Comparison of ENCODE assay signal across 10 mouse cellular contexts in the genomic region with DNA sequence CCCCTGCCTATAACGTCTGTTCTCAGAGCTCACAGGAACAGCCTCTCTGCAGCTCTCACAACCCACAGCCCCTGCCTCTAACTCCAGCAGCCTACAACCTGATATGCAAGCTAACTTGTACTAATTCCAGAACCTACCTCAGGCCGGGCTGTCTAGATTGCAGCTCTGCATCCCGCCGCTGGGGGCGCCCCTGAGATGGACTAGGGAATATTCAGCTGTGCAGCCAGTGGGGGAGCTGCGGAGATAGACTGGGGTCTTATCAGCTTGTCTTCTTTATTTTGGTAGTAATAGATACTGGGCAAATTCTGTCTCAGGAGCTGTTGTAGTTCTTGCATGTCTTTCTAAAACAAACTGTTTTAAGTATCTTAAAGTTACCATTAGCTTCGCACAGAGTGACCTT.
DNase-seq lines count a peak whose midpoint lies in the region; ATAC-seq and TF ChIP-seq lines count a peak whose summit lies in the region.
"Had no signal": no experiment of that assay in that cellular context is flagged by ENCODE, and none has a peak within 500 bp of the region (broad histone marks: within the 10 kb centered on the region; RNA-seq: fewer than 3 reads in every experiment).

No protein-coding gene starts in this region.

- no peak for TF ChIP-seq EP300 in MEL (IDR thresholded peaks at IDR 0.05; ENCODE audit: low read depth in 1 of 2, low read length in 2 of 2)

- ATAC-seq in hindbrain, embryonic 13.5 days (ENCODE audit: low FRiP score) = no peak
- ATAC-seq in erythroid progenitor cell, adult 5-6 weeks (replicated peaks; ENCODE audit: low FRiP score, poor library complexity, severe bottlenecking) = 0 out of 2 replicates have a peak, but pooled peaks have one; percentile 65
- ATAC-seq in neural tube, embryonic 11.5 days (ENCODE audit: insufficient read depth, low FRiP score, low TSS enrichment) = no peak

- no peak overlapping the region for H3K9ac ChIP-seq in hindbrain, embryonic 13.5 days
- H3K9ac ChIP-seq in MEL (ENCODE audit: control insufficient read depth, low read depth, low read length, poor library complexity, severe bottlenecking) = no peak overlapping the region
- H3K9ac ChIP-seq in neural tube, embryonic 11.5 days (ENCODE audit: low read length) = no peak overlapping the region
- H3K9ac ChIP-seq: embryonic facial prominence, embryonic 12.5 days; limb, embryonic 13.5 days had no signal

- WGBS in hindbrain, embryonic 10.5 days = 38% methylated on average over 7 of the region's 7 CpGs
- 44% methylated on average over 7 of the region's 7 CpGs for WGBS in hindbrain, embryonic 13.5 days
- 40% methylated on average over 7 of the region's 7 CpGs for WGBS in neural tube, embryonic 11.5 days

- TF ChIP-seq POLR2A in MEL (IDR thresholded peaks at IDR 0.05; ENCODE audit: control insufficient read depth in 1 of 2, insufficient read depth in 1 of 2, low read depth in 1 of 2, low read length in 2 of 2, poor library complexity in 1 of 2) = no peak

- H3K79me2 ChIP-seq in MEL (ENCODE audit: control insufficient read depth, insufficient read depth, low read length, poor library complexity) = no peaks in the 10 kb centered on the region

- H3K27me3 ChIP-seq in hindbrain, embryonic 10.5 days (ENCODE audit: insufficient read depth, poor library complexity, severe bottlenecking) = no peaks in the 10 kb centered on the region
- H3K27me3 ChIP-seq in hindbrain, embryonic 13.5 days = no peaks in the 10 kb centered on the region
- no peaks in the 10 kb centered on the region for H3K27me3 ChIP-seq in MEL (ENCODE audit: control insufficient read depth in 1 of 2, insufficient read depth in 2 of 2, low read length in 2 of 2)
- no peaks in the 10 kb centered on the region for H3K27me3 ChIP-seq in neural tube, embryonic 11.5 days (ENCODE audit: control insufficient read depth, insufficient read depth, low read length)
- H3K27me3 ChIP-seq: embryonic facial prominence, embryonic 12.5 days; limb, embryonic 13.5 days had no signal

- DNase-seq in hindbrain, embryonic 10.5 days (ENCODE audit: low spot score) = peak; percentile 36
- DNase-seq in A20 (ENCODE audit: low read depth, low spot score) (peak; percentile 56), MEL (ENCODE audit: low read depth, low spot score) (peak; percentile 67)
- DNase-seq in neural tube, embryonic 11.5 days (ENCODE audit: low spot score) = peak; percentile 50
- DNase-seq in frontal cortex, postnatal 36 days (ENCODE audit: low spot score in 2 of 2) = no peak
- no peak for DNase-seq in cerebellum, adult 18-20 months

- TF ChIP-seq RAD21 in MEL (IDR thresholded peaks at IDR 0.05; ENCODE audit: low read depth, low read length) = peak; percentile 13

- no peak overlapping the region for H3K27ac ChIP-seq in hindbrain, embryonic 10.5 days
- H3K27ac ChIP-seq in hindbrain, embryonic 13.5 days = no peak overlapping the region
- H3K27ac ChIP-seq in MEL (ENCODE audit: control insufficient read depth, low read depth, low read length) = no peak overlapping the region
- no peak overlapping the region for H3K27ac ChIP-seq in neural tube, embryonic 11.5 days (ENCODE audit: low read depth, low read length)
- H3K27ac ChIP-seq: embryonic facial prominence, embryonic 12.5 days; limb, embryonic 13.5 days had no signal

- no peak overlapping the region for H3K4me3 ChIP-seq in hindbrain, embryonic 10.5 days
- no peak overlapping the region for H3K4me3 ChIP-seq in hindbrain, embryonic 13.5 days
- no peak overlapping the region for H3K4me3 ChIP-seq in MEL (ENCODE audit: control insufficient read depth in 1 of 2, insufficient read depth in 1 of 2, low read depth in 2 of 2, low read length in 2 of 2)
- H3K4me3 ChIP-seq in neural tube, embryonic 11.5 days (ENCODE audit: low read depth, low read length) = no peak overlapping the region
- H3K4me3 ChIP-seq: embryonic facial prominence, embryonic 12.5 days; limb, embryonic 13.5 days had no signal

- H3K4me1 ChIP-seq in hindbrain, embryonic 10.5 days (replicated peaks) = no peaks in the 10 kb centered on the region
- H3K4me1 ChIP-seq in hindbrain, embryonic 13.5 days (replicated peaks) = no peaks in the 10 kb centered on the region
- no peaks in the 10 kb centered on the region; a peak in 1 of 4 replicates for H3K4me1 ChIP-seq in MEL (ENCODE audit: control insufficient read depth in 1 of 2, insufficient read depth in 2 of 2, low read length in 2 of 2)
- no peaks in the 10 kb centered on the region for H3K4me1 ChIP-seq in neural tube, embryonic 11.5 days (ENCODE audit: control insufficient read depth, insufficient read depth, low read length)
- H3K4me1 ChIP-seq: embryonic facial prominence, embryonic 12.5 days; limb, embryonic 13.5 days had no signal

- no peaks in the 10 kb centered on the region for H3K36me3 ChIP-seq in hindbrain, embryonic 10.5 days
- H3K36me3 ChIP-seq in hindbrain, embryonic 13.5 days = no peaks in the 10 kb centered on the region
- H3K36me3 ChIP-seq in MEL (ENCODE audit: control insufficient read depth in 1 of 2, insufficient read depth in 2 of 2, low read length in 2 of 2) = no peaks in the 10 kb centered on the region
- H3K36me3 ChIP-seq in neural tube, embryonic 11.5 days (ENCODE audit: control insufficient read depth, insufficient read depth, low read length) = no peaks in the 10 kb centered on the region
- H3K36me3 ChIP-seq: embryonic facial prominence, embryonic 12.5 days; limb, embryonic 13.5 days had no signal

- H3K9me3 ChIP-seq in hindbrain, embryonic 10.5 days = 0 out of 2 replicates have a peak, but pooled peaks cover 3% of the 10 kb centered on the region
- H3K9me3 ChIP-seq in hindbrain, embryonic 13.5 days = no peaks in the 10 kb centered on the region
- H3K9me3 ChIP-seq in MEL (replicated peaks; ENCODE audit: insufficient read depth, low read length) = no peaks in the 10 kb centered on the region
- peaks cover 2% of the 10 kb centered on the region; the same call in 1 of the 2 replicates for H3K9me3 ChIP-seq in neural tube, embryonic 11.5 days (ENCODE audit: control insufficient read depth, low read length)
- H3K9me3 ChIP-seq: embryonic facial prominence, embryonic 12.5 days; limb, embryonic 13.5 days had no signal

- H3K4me2 ChIP-seq in hindbrain, embryonic 13.5 days = no peak overlapping the region
- H3K4me2 ChIP-seq in neural tube, embryonic 11.5 days (ENCODE audit: low read depth) = no peak overlapping the region
- H3K4me2 ChIP-seq: embryonic facial prominence, embryonic 12.5 days; limb, embryonic 13.5 days had no signal

- TF ChIP-seq CTCF in MEL (IDR thresholded peaks at IDR 0.05 in 2 of 3, conservative IDR thresholded peaks at IDR 0.05 in 1 of 3; ENCODE audit: control insufficient read depth in 1 of 3, insufficient read depth in 1 of 3, low read depth in 2 of 3, low read length in 3 of 3, poor library complexity in 1 of 3, severe bottlenecking in 1 of 3) = peak; percentile 31 to 96 (median 79); a peak in 5 of 6 replicates

TF ChIP-seq in MEL, 35 proteins besides CTCF, POLR2A, EP300 and RAD21:
- TF ChIP-seq GABPA (IDR thresholded peaks at IDR 0.05; ENCODE audit: low read depth, low read length) (no peak), ZC3H11A (IDR thresholded peaks at IDR 0.05; ENCODE audit: low read depth, low read length) (no peak), MEF2A (IDR thresholded peaks at IDR 0.05; ENCODE audit: extremely low read depth, insufficient replicate concordance, low read depth, low read length, poor library complexity, severe bottlenecking) (no peak), GATA1 (IDR thresholded peaks at IDR 0.05; ENCODE audit: low read depth, low read length) (peak; percentile 39; the same call in 1 of the 2 replicates), POLR2AphosphoS5 (IDR thresholded peaks at IDR 0.05; ENCODE audit: borderline replicate concordance, low read depth, low read length) (no peak), POLR2AphosphoS2 (IDR thresholded peaks at IDR 0.05; ENCODE audit: low read length) (no peak), USF1 (IDR thresholded peaks at IDR 0.05; ENCODE audit: low read depth, low read length) (no peak), MAX (IDR thresholded peaks at IDR 0.05; ENCODE audit: low read length) (no peak), MYB (IDR thresholded peaks at IDR 0.05; ENCODE audit: low read depth, low read length) (no peak)
TF ChIP-seq in MEL: peak in this region for 1.

Comparison
In these comparisons a context has a peak if more than half of its experiments do, and no peak if none do; other contexts are left out.
1. DNase-seq: peak in hindbrain, embryonic 10.5 days (single experiment), A20 (single experiment), MEL (single experiment) and neural tube, embryonic 11.5 days (single experiment); none in frontal cortex, postnatal 36 days (0 of 2) and cerebellum, adult 18-20 months (0 of 2).